Mouse (Mus musculus) left cerebral cortex, postnatal 4 days (tissue): ENCODE measurements around the gene Slc7a7. TPM values are rescaled to one million over a fixed set of nuclear protein-coding genes. Genes with fewer than 3 reads are reported as not detected.

Source experiments
- DNase-seq: peaks from one replicate; pipeline ENCODE4 v3.0.0-alpha.2; 2022
- intact Hi-C: fragments of 180-260 bp; cut with DNase I; formaldehyde crosslinking; loops from one replicate; pipeline ENCODE4 v1.15.1; 2025
- total RNA-seq, 2 experiments: library from RNA; stranded (reverse); gene quantifications; 2 replicates each; pipeline ENCODE4 v1.2.3; 2021

Slc7a7 gene
- total RNA-seq, 2 experiments from 2014 or later, result 2.2 to 3.7 TPM

DNA sequence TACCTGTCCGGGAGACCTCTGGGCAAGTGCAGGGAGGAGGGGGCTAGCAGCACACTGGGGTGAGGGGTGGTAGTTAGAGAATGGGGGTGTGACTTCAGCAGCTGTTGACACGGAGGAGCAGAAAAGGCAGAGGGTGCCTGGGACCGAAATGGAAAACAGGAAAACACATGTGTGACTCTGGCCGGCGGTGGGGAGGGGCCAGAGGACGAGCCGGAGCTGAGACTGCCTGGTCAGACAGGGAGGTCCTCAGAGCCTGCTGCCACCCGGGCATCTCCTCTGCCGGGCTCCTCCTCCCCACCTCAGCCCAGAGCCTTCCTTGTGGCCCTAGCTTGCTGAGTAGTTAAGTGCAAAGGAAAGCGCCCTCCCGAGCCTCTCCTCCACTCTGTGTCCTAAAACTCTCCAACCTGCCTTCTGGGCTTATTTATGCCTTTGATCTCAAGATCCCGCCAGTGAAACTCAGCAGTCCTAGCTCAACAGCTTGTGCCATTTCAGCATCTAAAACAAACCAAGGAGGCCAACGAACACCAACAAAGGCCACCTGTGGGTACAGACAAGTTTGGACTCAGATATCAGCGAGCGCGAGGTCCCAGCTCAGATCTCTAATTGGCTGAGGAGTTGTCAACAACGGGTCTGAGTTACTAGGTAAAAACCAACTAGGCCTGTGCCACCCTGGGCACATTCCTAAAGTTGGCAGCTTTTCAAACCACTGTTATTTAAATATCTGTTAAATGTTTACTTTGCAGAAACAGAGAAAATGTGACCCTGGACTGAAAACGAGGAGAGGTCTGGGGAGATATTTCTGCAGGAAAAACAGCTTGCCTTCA is 3.5 kb downstream of the Slc7a7 start:
- no peak for DNase-seq
- intact Hi-C loops, result loop anchor here (10.0 kb wide), 2 partner anchors 149 to 231 kb away; partner anchors contain the start of genes Cdh24 and Gm17606

- intact Hi-C loops, result loop anchor here (10.0 kb wide), 2 partner anchors 148 to 232 kb away; partner anchors contain the start of genes Cdh24 and Gm17606
- peak; percentile 38 for DNase-seq
Observed at GRCm38 (mm10) chr14:54412629-54413170, 4.9 kb downstream of the Slc7a7 start.

GRCm38 (mm10) chr14:54412000-54412576 is 5.5 kb downstream of the Slc7a7 start:
- intact Hi-C loops, result loop anchor here (10.0 kb wide), 2 partner anchors 147 to 233 kb away; partner anchors contain the start of genes Cdh24 and Gm17606

GRCm38 (mm10) chr14:54409980-54410810 is 7.4 kb downstream of the Slc7a7 start:
- intact Hi-C loops, result loop anchor here (10.0 kb wide), 2 partner anchors 145 to 235 kb away; partner anchors contain the start of genes Cdh24 and Gm17606

More at GRCm38 (mm10) chr14:54412000-54412576, 5.5 kb downstream of the Slc7a7 start:
- no peak for DNase-seq

GRCm38 (mm10) chr14:54409057-54409645 is 8.4 kb downstream of the Slc7a7 start:
- DNase-seq, result no peak
- intact Hi-C loops, result no loop called here

More at GRCm38 (mm10) chr14:54409980-54410810, 7.4 kb downstream of the Slc7a7 start:
- no peak for DNase-seq

GRCm38 (mm10) chr14:54408336-54409056 is 9.1 kb downstream of the Slc7a7 start:
- DNase-seq, result no peak
- intact Hi-C loops, result no loop called here

GRCm38 (mm10) chr14:54401723-54402122 is 15.9 kb downstream of the Slc7a7 start:
- no peak for DNase-seq

DNA sequence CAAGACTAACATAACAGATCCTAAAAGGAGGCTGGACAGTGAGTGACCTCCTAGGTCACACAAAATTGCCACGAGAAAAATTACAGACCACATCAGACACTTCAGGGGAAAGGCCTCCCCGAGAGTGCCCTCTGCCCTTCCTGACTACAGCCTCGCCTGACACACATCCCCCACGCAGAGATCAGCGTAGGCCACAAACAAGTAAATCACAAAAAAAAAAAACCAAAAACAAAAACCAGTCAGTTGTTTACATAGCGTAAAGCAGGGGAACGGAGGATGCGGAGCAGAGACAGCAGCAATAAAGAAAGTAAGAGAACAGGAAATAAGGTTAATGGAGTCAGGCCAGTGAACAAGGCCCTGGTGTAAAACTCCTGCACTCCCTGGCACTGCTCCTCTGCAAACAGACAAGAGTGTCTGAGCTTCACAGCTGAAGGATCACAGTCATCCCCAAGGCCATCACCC is 18.6 kb downstream of the Slc7a7 start:
- intact Hi-C loops, result no loop called here
- DNase-seq, result no peak

More at GRCm38 (mm10) chr14:54401723-54402122, 15.9 kb downstream of the Slc7a7 start:
- intact Hi-C loops, result no loop called here

DNA sequence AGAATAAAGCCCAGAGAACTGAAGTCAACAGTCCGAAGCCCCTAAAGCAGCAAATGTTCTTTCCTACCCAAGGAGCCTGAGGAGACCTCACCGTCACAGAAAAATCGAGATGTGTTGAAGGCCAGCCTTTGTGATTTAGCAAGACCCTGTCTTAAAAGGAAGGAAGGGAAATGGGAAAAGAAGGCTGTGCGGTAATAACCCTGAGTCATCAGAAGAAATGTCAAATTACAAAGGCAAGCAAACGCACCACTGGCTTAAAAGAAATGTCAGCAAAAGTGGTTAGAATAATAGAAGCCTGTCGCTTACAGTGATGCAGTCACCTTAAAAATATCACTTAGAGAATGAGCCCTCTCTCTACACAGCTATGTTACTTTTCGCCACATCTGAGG is 19.1 kb downstream of the Slc7a7 start:
- no peak for DNase-seq
- intact Hi-C loops, result no loop called here

- intact Hi-C loops, result no loop called here
- DNase-seq, result no peak
Observed at GRCm38 (mm10) chr14:54397872-54398527, 19.6 kb downstream of the Slc7a7 start.

DNA sequence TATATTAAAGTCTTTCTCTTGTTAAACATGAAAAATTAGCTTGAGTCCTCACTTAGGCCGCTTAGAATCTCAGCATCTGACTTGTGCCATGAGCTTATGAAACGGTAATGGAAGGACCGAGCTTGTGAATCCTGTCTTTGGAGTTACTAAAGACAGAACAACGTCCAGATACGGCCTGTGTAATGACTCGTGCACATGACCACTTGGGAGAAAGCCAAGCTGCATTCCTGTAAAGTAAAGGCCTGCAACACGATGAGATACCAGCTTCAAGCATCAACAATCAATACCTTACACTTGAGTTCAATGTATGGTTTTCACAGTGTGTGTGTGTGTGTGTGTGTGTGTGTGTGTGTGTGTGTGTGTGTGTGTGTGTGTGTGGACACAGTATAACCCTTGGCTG is 20.9 kb downstream of the Slc7a7 start:
- DNase-seq, result no peak
- intact Hi-C loops, result no loop called here

- intact Hi-C loops, result no loop called here
- DNase-seq, result no peak
Observed at GRCm38 (mm10) chr14:54394309-54394708, 23.3 kb downstream of the Slc7a7 start.

- DNase-seq, result no peak
- intact Hi-C loops, result no loop called here
Observed at GRCm38 (mm10) chr14:54393794-54394193, 23.8 kb downstream of the Slc7a7 start.

DNA sequence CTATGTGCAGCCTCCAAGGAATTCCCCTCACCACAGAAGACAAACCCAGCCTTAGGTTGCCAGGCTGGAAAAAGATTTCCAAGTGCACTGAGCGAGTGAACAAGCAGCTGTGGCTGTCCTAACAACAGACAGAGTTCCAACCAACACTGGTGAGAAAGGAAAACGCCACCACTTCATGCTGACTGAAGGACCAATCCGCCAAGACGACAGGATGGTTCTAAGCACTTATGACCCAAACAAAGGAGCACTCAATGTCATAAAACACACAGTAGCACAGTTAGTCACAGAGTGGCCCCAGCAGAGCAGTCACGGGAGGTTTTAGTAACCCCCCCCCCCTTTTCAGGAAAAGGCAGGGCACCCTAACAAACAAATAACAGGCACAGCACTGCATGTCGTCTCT is 26.7 kb downstream of the Slc7a7 start:
- intact Hi-C loops, result no loop called here
- DNase-seq, result no peak

- no peak for DNase-seq
- intact Hi-C loops, result no loop called here
Observed at GRCm38 (mm10) chr14:54387546-54387945, 30.0 kb downstream of the Slc7a7 start.

DNA sequence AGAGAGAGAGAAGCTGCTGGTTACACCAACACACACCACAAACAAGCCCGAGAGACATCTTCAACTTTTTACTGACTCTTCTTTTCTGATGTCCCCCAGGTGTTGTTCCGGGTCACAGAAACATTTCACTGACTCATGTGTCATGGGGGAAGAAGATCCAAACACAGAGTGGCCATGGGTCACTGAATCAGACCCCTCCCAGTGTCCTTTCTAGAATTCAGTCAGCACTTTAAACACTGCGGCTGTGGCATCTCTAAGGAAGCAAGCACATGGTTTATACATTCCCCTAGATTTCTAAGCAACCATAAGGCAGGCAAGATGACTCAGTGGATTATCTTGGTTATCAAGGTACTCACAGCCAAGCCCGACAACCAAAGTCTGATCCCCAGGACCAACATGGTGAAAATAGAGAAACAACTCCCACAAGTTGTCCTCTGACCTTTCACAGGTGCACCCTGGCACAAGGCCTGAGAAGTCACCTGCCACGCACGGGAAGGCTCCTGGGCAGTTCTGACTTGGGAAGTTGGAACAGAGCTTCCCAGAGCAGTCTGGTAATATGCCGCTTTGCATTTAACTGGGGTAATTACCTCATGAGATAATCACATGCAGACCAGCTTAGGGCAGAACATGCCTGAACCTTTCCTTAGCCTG is 31.5 kb downstream of the Slc7a7 start:
- DNase-seq, result no peak
- intact Hi-C loops, result no loop called here

DNA sequence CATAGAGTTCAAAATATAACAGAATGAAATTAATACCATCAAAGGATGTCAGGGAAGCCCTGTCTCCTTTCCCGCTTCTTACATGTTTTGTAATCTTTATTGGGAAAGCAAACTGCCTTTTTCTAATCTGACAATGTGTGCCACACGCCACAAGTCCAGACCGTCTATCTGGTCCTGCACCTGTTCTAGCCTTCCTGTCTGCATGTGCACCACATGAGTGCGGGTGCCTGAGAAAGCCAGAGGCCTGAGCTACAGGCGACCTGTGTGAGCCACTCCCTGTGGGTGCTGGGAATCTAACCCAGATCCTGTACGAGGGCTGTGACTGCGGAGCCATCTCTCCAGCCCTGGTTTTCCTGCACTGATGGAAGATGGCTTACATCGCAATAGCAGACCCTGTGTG is 33.2 kb downstream of the Slc7a7 start:
- intact Hi-C loops, result no loop called here
- no peak for DNase-seq

DNA sequence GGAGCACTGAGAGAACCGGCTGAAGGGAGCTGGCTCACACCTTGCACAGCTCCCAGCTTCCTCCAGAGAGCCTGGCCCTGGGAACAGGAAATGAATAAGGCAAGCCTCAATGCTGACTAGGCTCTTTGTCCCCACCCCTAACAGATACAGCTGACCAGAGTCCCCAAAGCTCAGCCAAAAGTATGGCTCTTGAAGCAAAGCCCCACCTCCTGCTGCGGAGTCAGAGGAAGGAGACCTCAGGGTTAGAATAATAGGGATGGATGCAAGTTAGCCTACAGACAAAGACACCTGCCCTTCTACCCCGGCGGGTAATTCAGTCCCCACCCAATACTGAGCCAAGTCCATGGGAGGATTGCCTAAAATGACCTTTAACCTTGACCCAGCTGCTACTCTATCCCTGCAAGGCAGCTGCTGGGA is 34.2 kb downstream of the Slc7a7 start:
- DNase-seq, result no peak
- intact Hi-C loops, result no loop called here
